Mouse (Mus musculus) spleen, adult 2 months (tissue): ENCODE measurements around the gene Oxld1. TPM values are rescaled to one million over a fixed set of nuclear protein-coding genes. Genes with fewer than 3 reads are reported as not detected.

Source experiments
- DNase-seq, 2 experiments: peaks; one replicate each; pipeline versions ENCODE4 v3.0.0 to v3.0.0-alpha.2; 2012 to 2021; ENCODE audit warnings: low spot score in 2 of 2, low read depth in 1 of 2
- H3K27ac ChIP-seq: fragments of 200-500 bp; 2 replicates; pipeline ENCODE4 v1.5.1; 2012; ENCODE audit warnings: low read length, inconsistent platforms; ENCODE audit not compliant: insufficient read depth
- H3K27me3 ChIP-seq: fragments of 200-500 bp; 2 replicates; pipeline ENCODE4 v1.6.1; 2012; ENCODE audit warnings: mild to moderate bottlenecking, moderate library complexity, low read length, inconsistent platforms; ENCODE audit not compliant: control insufficient read depth, insufficient read depth
- H3K36me3 ChIP-seq: fragments of 200-500 bp; 2 replicates; pipeline ENCODE4 v1.6.1; 2012; ENCODE audit warnings: mild to moderate bottlenecking, low read length, inconsistent platforms; ENCODE audit not compliant: control insufficient read depth, insufficient read depth
- H3K4me1 ChIP-seq: fragments of 200-500 bp; 2 replicates; pipeline ENCODE4 v1.6.1; 2011; ENCODE audit warnings: inconsistent platforms; ENCODE audit not compliant: control insufficient read depth, insufficient read depth, insufficient read length
- H3K4me3 ChIP-seq: fragments of 200-500 bp; 2 replicates; pipeline ENCODE4 v1.5.1; 2011; ENCODE audit warnings: mild to moderate bottlenecking, inconsistent platforms; ENCODE audit not compliant: insufficient read depth, insufficient read length; ENCODE audit errors: extremely low read depth
- CTCF ChIP-seq: fragments of 200-500 bp; IDR thresholded peaks from 2 replicates; pipeline ENCODE4 v1.5.1; 2011; ENCODE audit warnings: mild to moderate bottlenecking, inconsistent platforms; ENCODE audit not compliant: insufficient read depth, insufficient read length, insufficient replicate concordance; ENCODE audit errors: extremely low read depth
- POLR2A ChIP-seq: fragments of 200-500 bp; IDR thresholded peaks from 2 replicates; pipeline ENCODE4 v1.6.1; 2011; ENCODE audit warnings: low read depth, low read length, inconsistent platforms
- WGBS: fragments of 180-500 bp; shearing (Covaris S2); methylation state at CpG from one replicate; pipeline ENCODE4 v1.1.7; 2018; 5-methylcytosine and 5-hydroxymethylcytosine counted together
- polyA plus RNA-seq: library from polyadenylated mRNA; depleted of rRNA; stranded (reverse); fragments of >200 nt; gene quantifications from 2 replicates; pipeline ENCODE4 v1.2.3, GENCODE M21; 2012

The Oxld1 gene
- polyA plus RNA-seq, 1 experiment: 9.1 TPM

DNA sequence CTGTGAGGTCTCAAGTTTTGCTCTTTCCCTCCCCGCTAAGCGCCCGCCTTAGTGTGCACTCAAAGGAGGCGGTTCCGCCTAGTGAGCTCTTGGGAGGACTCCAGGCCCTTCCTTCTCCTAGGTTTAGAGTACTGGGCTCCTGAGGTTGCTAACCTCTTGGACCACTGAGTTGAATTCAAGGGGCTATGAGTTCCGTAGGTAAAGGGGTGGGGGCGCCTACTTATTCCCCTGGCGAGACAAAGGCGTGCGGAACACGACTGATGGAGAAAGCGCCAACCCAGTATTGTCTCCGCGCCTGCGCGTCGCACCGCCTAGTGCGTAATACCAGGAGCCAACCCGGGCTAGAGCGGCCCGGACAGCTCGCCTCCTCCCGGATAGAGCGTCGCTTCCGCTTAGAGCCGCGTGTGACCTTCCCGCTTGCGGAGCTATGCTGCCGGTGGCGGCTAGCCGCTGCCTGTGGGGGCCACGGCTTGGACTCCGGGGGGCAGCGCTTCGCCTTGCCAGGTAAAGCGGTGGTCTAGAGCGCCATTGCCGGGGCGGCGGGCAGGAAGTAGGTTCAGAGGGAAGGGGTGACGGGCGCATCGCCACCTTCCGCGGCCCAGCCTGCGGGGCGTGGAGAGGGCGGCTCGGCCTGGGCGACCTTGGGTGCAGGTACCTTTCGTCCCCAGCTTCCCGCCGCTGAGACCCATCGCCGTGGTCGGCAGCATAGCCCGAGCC, 26.6 kb upstream of the Oxld1 start, which contains the start of gene Mrpl12:
TSS of gene Mrpl12 (plus strand) at position 349 of the 717 bp plus-strand sequence.
- Histone ChIP-seq H3K36me3 (peaks cover 31% of the 10 kb centered on the region), H3K27ac (peak within 1 kb of the TSS; percentile 55), H3K4me3 (peak within 1 kb of the TSS; percentile 87), H3K4me1 (peaks cover 6% of the 10 kb centered on the region), H3K27me3 (no peaks in the 10 kb centered on the region)
- WGBS: under 1% methylated on average over 60 of the region's 60 CpGs
- DNase-seq: peak; percentile 86 to 88
- TF ChIP-seq CTCF (no peak), POLR2A (peak; percentile 56; the same call in 1 of the 2 replicates)

- DNase-seq: no peak
- 94% methylated on average over 7 of the region's 7 CpGs for WGBS
- Histone ChIP-seq H3K4me1 (peaks cover 5% of the 10 kb centered on the region), H3K36me3 (peaks cover 37% of the 10 kb centered on the region), H3K4me3 (no peak overlapping the region), H3K27me3 (no peaks in the 10 kb centered on the region), H3K27ac (no peak overlapping the region)
- TF ChIP-seq POLR2A (no peak), CTCF (no peak)
Observed at GRCm38 (mm10) chr11:120483448-120483934, 25.6 kb upstream of the Oxld1 start.

GRCm38 (mm10) chr11:120472052-120472451, 14.2 kb upstream of the Oxld1 start:
- H3K36me3 ChIP-seq: peaks cover 27% of the 10 kb centered on the region
- H3K27ac ChIP-seq: no peak overlapping the region
- DNase-seq: no peak

DNA sequence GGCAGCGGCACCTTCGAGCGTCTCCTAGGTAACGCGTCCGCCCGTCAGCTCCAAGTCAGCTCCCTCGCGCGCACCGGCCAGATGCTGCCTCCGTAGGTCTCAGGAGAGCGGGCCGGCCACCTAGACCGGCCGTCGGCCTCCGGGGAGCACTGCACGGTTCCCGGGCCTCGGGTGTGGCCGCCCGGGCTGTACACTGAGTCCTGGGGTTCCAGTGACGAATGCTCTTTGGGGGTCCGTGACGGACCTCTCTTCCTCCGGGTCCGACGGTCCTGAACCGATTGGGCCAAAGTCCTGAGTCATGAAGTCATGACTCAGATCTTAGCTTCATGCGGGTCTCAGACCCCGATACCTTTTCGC, 9.8 kb upstream of the Oxld1 start:
- Histone ChIP-seq H3K27me3 (no peaks in the 10 kb centered on the region), H3K36me3 (peaks cover 13% of the 10 kb centered on the region), H3K4me1 (peaks cover 12% of the 10 kb centered on the region; the same call in 1 of the 2 replicates), H3K4me3 (peak overlapping the region; percentile 92), H3K27ac (peak overlapping the region; percentile 49; the same call in 1 of the 2 replicates)
- DNase-seq: no peak
- under 1% methylated on average over 33 of the region's 33 CpGs for WGBS
- TF ChIP-seq CTCF: no peak
- no peak for TF ChIP-seq POLR2A

More at GRCm38 (mm10) chr11:120472052-120472451, 14.2 kb upstream of the Oxld1 start:
- 98% methylated on average over 6 of the region's 6 CpGs for WGBS
- no peaks in the 10 kb centered on the region for H3K27me3 ChIP-seq
- H3K4me3 ChIP-seq: no peak overlapping the region
- TF ChIP-seq CTCF: no peak
- TF ChIP-seq POLR2A: no peak
- H3K4me1 ChIP-seq: peaks cover 7% of the 10 kb centered on the region; the same call in 1 of the 2 replicates

DNA sequence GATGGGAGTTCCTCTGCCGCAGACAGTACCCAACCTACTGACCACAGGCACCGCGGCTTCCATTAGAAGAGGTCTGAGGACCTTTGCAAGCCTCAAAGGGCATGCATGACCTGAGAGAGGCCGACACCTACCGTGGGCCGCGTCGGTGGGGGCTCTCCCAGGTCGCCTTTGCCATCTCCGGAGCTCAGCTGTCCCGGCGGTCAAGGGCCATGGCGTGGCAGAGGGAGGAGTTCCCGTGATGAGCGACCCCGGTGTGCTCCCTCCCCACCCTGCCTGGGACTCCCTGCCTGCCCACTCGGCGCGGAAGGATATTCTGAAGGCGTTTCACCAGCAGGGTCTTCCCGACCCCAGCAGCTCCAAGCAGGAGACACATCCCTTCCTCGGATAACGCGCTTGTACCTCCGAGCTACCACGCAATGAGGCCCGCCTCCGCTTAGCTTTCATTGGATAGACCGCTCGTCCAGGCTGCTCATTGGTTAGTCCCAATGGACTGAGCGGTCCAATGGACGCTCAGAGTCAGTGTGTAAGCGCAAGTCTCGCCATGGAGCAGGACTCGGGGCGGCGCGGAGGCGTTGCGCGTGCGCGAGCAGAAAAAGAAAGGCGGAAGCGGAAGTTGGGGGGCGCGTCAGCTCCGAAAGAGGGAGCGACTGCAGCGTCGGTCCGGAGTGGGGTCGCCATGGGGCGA, 9.3 kb upstream of the Oxld1 start, which contains the start of gene Arl16:
TSS of gene Arl16 (minus strand) at position 557 of the 685 bp plus-strand sequence.
- DNase-seq: peak; percentile 93 to 95
- Histone ChIP-seq H3K36me3 (peaks cover 16% of the 10 kb centered on the region), H3K4me3 (peak within 1 kb of the TSS; percentile 92), H3K4me1 (peaks cover 12% of the 10 kb centered on the region; the same call in 1 of the 2 replicates), H3K27me3 (no peaks in the 10 kb centered on the region), H3K27ac (peak within 1 kb of the TSS; percentile 49; the same call in 1 of the 2 replicates)
- TF ChIP-seq POLR2A (peak; percentile 91), CTCF (no peak)
- under 1% methylated on average over 54 of the region's 54 CpGs for WGBS

GRCm38 (mm10) chr11:120465521-120465920, 7.7 kb upstream of the Oxld1 start:
- 91% methylated on average over 4 of the region's 4 CpGs for whole genome bisulfite sequencing
- peaks cover 12% of the 10 kb centered on the region; the same call in 1 of the 2 replicates for H3K4me1 ChIP-seq
- DNase-seq: no peak
- peaks cover 12% of the 10 kb centered on the region for H3K36me3 ChIP-seq
- no peak overlapping the region for H3K4me3 ChIP-seq
- H3K27me3 ChIP-seq: no peaks in the 10 kb centered on the region
- H3K27ac ChIP-seq: no peak overlapping the region
- TF ChIP-seq CTCF: no peak
- no peak for TF ChIP-seq POLR2A
